Mouse (Mus musculus): ENCODE data around the gene Filip1. TPM values are rescaled to one million over a fixed set of nuclear protein-coding genes. Genes with fewer than 3 reads are reported as not detected.
A peak's percentile ranks its signal among the peaks of the same experiment; 100 is the strongest.

The Filip1 gene
- polyA plus RNA-seq, 1 experiment from 2014 or later: 10.1 TPM

DNA sequence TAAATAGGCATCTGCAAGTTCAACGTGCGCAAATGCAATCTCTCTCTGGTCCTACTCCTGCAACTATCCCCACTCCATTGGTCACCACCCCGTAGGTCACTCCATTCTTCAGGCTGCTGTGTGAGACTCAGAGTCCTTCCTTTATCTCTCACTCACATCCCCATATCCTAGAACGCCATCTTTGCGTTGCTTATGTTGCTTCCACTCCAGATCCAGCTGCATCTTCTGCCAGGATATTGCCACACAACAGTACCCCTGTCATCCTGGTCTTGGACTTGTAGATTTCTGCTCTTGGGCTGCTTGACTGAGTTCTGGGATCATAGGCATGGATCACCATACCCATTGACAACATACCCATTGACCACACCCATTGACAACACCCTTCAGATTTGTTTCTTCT is 62.0 kb downstream of the Filip1 start:
- no peak for TF ChIP-seq EP300 (IDR thresholded peaks at IDR 0.05)
- no peak for TF ChIP-seq CTCF (IDR thresholded peaks at IDR 0.05)
- DNase-seq (ENCODE audit: low spot score) (no peak), ATAC-seq (no peak)
- H3K27me3 ChIP-seq (replicated peaks; ENCODE audit: insufficient read depth, low read length): no peaks in the 10 kb centered on the region
- no peak overlapping the region for H3K4me3 ChIP-seq (ENCODE audit: low read depth, low read length)
- H3K4me1 ChIP-seq (ENCODE audit: insufficient read depth, low read depth, low read length): peaks cover 3% of the 10 kb centered on the region; the same call in 1 of the 2 replicates
- no peaks in the 10 kb centered on the region for H3K9me3 ChIP-seq (ENCODE audit: low read length)
- H3K4me2 ChIP-seq (replicated peaks; ENCODE audit: low read depth, low read length): no peak overlapping the region
- no peak overlapping the region for H3K27ac ChIP-seq (ENCODE audit: low read length)
- H3K36me3 ChIP-seq (ENCODE audit: insufficient read depth, low read length): no peaks in the 10 kb centered on the region
- H3K9ac ChIP-seq (replicated peaks; ENCODE audit: low read depth): no peak overlapping the region
- WGBS: 89% methylated on average over 5 of the region's 5 CpGs

DNA sequence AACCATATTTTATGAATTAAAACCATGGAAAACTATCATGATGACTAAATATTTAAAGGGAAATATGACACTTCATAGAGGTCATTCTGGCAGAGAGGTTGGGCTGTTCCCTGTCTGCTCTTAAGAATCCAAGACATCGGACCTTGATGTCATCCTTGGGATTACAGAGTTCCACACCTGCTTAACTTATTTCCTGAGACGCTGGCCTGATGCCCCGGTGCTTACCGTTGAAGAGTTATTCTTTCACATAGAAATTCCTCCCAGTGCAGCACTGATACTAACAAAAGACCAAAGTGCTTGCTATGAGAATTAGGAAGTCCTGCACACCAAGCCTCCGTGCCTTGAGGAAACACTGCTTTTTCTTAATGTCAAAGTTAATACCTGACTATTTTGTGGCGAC is 62.6 kb downstream of the Filip1 start:
- 42% methylated on average over 6 of the region's 6 CpGs for WGBS
- Histone ChIP-seq H3K9me3 (ENCODE audit: low read length) (no peaks in the 10 kb centered on the region), H3K27me3 (replicated peaks; ENCODE audit: insufficient read depth, low read length) (no peaks in the 10 kb centered on the region), H3K9ac (replicated peaks; ENCODE audit: low read depth) (no peak overlapping the region), H3K4me2 (replicated peaks; ENCODE audit: low read depth, low read length) (no peak overlapping the region), H3K4me3 (ENCODE audit: low read depth, low read length) (no peak overlapping the region), H3K27ac (ENCODE audit: low read length) (no peak overlapping the region), H3K36me3 (ENCODE audit: insufficient read depth, low read length) (no peaks in the 10 kb centered on the region), H3K4me1 (ENCODE audit: insufficient read depth, low read depth, low read length) (peaks cover 3% of the 10 kb centered on the region; the same call in 1 of the 2 replicates)
- TF ChIP-seq EP300 (IDR thresholded peaks at IDR 0.05): no peak
- TF ChIP-seq CTCF (IDR thresholded peaks at IDR 0.05): no peak
- DNase-seq (ENCODE audit: low spot score) (no peak), ATAC-seq (no peak)

DNA sequence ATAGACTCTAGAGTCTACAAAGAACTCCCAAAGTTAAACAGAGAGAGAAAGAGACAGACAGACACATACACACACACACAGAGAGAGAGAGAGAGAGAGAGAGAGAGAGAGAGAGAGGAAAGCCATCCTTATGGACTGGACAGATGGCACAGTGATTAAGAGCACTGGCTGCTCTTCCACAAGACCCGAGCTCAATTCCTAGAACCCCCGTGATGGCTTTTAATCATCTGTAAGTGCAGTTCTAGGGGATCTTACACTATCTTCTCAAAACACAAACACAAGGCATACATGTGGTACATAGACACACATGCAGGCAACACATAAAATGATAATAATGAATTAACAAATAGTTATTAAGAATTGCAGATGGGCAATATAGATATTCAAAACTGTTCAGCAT is 64.3 kb downstream of the Filip1 start:
- Histone ChIP-seq H3K9me3 (ENCODE audit: low read length) (no peaks in the 10 kb centered on the region), H3K27me3 (replicated peaks; ENCODE audit: insufficient read depth, low read length) (no peaks in the 10 kb centered on the region), H3K27ac (ENCODE audit: low read length) (no peak overlapping the region), H3K4me3 (ENCODE audit: low read depth, low read length) (no peak overlapping the region), H3K36me3 (ENCODE audit: insufficient read depth, low read length) (no peaks in the 10 kb centered on the region), H3K9ac (replicated peaks; ENCODE audit: low read depth) (no peak overlapping the region), H3K4me2 (replicated peaks; ENCODE audit: low read depth, low read length) (no peak overlapping the region), H3K4me1 (ENCODE audit: insufficient read depth, low read depth, low read length) (peaks cover 3% of the 10 kb centered on the region; the same call in 1 of the 2 replicates)
- ATAC-seq (no peak), DNase-seq (ENCODE audit: low spot score) (no peak)
- TF ChIP-seq CTCF (IDR thresholded peaks at IDR 0.05): no peak
- no peak for TF ChIP-seq EP300 (IDR thresholded peaks at IDR 0.05)
- WGBS: 74% methylated on average over 2 of the region's 2 CpGs

DNA sequence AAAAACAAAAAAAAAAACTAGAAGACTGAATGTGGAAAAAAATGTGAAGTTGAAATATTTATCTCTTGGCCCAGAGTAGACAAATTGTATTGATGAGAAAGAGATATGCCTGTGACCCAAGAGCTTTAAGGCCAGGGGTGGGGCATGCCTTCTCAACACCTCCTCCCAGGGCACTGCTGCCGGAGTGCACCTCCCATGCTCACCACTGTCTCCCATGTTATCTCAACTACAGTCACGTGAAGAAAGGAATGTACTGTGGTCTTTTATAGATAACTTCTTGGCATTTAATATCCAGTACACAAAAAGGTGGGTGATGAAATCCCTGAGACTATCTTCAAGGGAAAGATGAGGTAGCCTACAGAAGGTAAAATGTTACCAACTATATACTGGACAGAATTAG is 64.7 kb downstream of the Filip1 start:
- Histone ChIP-seq H3K4me2 (replicated peaks; ENCODE audit: low read depth, low read length) (no peak overlapping the region), H3K36me3 (ENCODE audit: insufficient read depth, low read length) (no peaks in the 10 kb centered on the region), H3K4me1 (ENCODE audit: insufficient read depth, low read depth, low read length) (peaks cover 3% of the 10 kb centered on the region; the same call in 1 of the 2 replicates), H3K9ac (replicated peaks; ENCODE audit: low read depth) (no peak overlapping the region), H3K27me3 (replicated peaks; ENCODE audit: insufficient read depth, low read length) (no peaks in the 10 kb centered on the region), H3K9me3 (ENCODE audit: low read length) (no peaks in the 10 kb centered on the region), H3K27ac (ENCODE audit: low read length) (no peak overlapping the region), H3K4me3 (ENCODE audit: low read depth, low read length) (no peak overlapping the region)
- ATAC-seq (no peak), DNase-seq (ENCODE audit: low spot score) (no peak)
- no peak for TF ChIP-seq EP300 (IDR thresholded peaks at IDR 0.05)
- TF ChIP-seq CTCF (IDR thresholded peaks at IDR 0.05): no peak
- 59% methylated on average over 2 of the region's 2 CpGs for WGBS

DNA sequence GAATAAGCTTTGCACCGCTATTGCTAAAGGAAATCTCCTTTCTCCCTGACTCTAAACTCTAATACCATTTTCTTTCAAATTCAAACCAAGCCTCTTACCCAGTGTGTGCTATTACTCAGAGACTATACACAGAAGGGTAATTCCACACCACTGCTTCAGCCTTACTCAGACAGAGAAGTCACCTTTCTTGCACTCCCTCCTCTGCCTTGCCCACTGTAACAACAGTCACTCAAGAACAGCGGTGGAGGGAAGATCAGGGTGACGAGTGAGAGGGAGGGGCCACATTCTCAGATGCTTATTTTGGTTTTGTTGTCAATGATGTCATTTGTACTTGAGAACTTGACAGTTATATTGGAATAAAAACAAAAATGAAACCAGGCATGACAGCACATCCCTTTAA is 65.2 kb downstream of the Filip1 start:
- DNase-seq (ENCODE audit: low spot score): no peak
- WGBS: 84% methylated on average over 3 of the region's 3 CpGs
- H3K27ac ChIP-seq (ENCODE audit: low read length): no peak overlapping the region

DNA sequence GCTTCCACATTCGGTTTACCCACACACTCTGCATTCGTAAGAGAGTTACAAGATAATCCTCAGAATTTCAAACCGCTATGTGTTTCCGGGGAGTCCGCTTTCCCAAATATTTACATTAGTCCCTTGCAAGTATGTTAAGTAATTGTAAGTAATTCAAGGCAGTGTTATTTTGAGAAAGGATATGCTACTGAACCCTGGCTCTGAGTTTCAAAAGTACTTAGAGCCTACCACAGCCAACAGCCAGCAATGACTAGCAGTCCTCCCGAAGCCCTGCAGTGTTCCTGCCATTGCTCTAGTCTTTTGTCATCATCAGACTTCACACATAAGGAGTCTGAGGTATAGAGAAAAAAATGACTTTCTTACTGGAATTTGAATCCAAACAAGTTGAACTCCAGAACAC is 67.8 kb downstream of the Filip1 start:
- 0 out of 2 replicates have a peak overlapping the region, but pooled peaks have one; percentile 18 for H3K4me2 ChIP-seq (replicated peaks; ENCODE audit: low read depth, low read length)
- peak; percentile 46 for DNase-seq (ENCODE audit: low spot score)
- 0 out of 2 replicates have a peak overlapping the region, but pooled peaks have one; percentile 16 for H3K27ac ChIP-seq (ENCODE audit: low read length)
- 17% methylated on average over 6 of the region's 6 CpGs for WGBS
- no peaks in the 10 kb centered on the region for H3K27me3 ChIP-seq (replicated peaks; ENCODE audit: insufficient read depth, low read length)
- no peak overlapping the region for H3K9ac ChIP-seq (replicated peaks; ENCODE audit: low read depth)
- no peak overlapping the region for H3K4me3 ChIP-seq (ENCODE audit: low read depth, low read length)
- H3K36me3 ChIP-seq (ENCODE audit: insufficient read depth, low read length): no peaks in the 10 kb centered on the region
- TF ChIP-seq CTCF (IDR thresholded peaks at IDR 0.05): no peak
- 0 out of 2 replicates have a peak, but pooled peaks have one; percentile 6 for TF ChIP-seq EP300 (IDR thresholded peaks at IDR 0.05)
- H3K9me3 ChIP-seq (ENCODE audit: low read length): no peaks in the 10 kb centered on the region
- ATAC-seq: peak; percentile 25; the same call in 1 of the 2 replicates
- H3K4me1 ChIP-seq (ENCODE audit: insufficient read depth, low read depth, low read length): 0 out of 2 replicates have a peak, but pooled peaks cover 3% of the 10 kb centered on the region

More for the DNA sequence above, 65.2 kb downstream of the Filip1 start:
- TF ChIP-seq EP300 (IDR thresholded peaks at IDR 0.05): no peak
- TF ChIP-seq CTCF (IDR thresholded peaks at IDR 0.05): no peak
- H3K4me2 ChIP-seq (replicated peaks; ENCODE audit: low read depth, low read length): no peak overlapping the region
- no peaks in the 10 kb centered on the region for H3K9me3 ChIP-seq (ENCODE audit: low read length)
- ATAC-seq: no peak
- no peaks in the 10 kb centered on the region for H3K36me3 ChIP-seq (ENCODE audit: insufficient read depth, low read length)
- H3K9ac ChIP-seq (replicated peaks; ENCODE audit: low read depth): no peak overlapping the region
- H3K4me1 ChIP-seq (ENCODE audit: insufficient read depth, low read depth, low read length): peaks cover 3% of the 10 kb centered on the region; the same call in 1 of the 2 replicates
- H3K4me3 ChIP-seq (ENCODE audit: low read depth, low read length): no peak overlapping the region
- no peaks in the 10 kb centered on the region for H3K27me3 ChIP-seq (replicated peaks; ENCODE audit: insufficient read depth, low read length)
